Mouse (Mus musculus): ENCODE data around the gene Sh2d1b2. TPM values are rescaled to one million over a fixed set of nuclear protein-coding genes. Genes with fewer than 3 reads are reported as not detected.

Gene Sh2d1b2
- polyA plus RNA-seq, 2 experiments from 2014 or later: not detected

- no peak for ATAC-seq
Observed at GRCm38 (mm10) chr1:170282415-170283129, 50.0 kb downstream of the Sh2d1b2 start.

GRCm38 (mm10) chr1:170292239-170292951 lies 59.8 kb downstream of the Sh2d1b2 start:
- ATAC-seq: no peak

GRCm38 (mm10) chr1:170293257-170293656 lies 60.7 kb downstream of the Sh2d1b2 start:
- ATAC-seq: no peak

GRCm38 (mm10) chr1:170294786-170295570 lies 62.4 kb downstream of the Sh2d1b2 start:
- ATAC-seq: no peak

- ATAC-seq: no peak
Observed at GRCm38 (mm10) chr1:170299496-170299895, 66.9 kb downstream of the Sh2d1b2 start.

- no peak for ATAC-seq
Observed at GRCm38 (mm10) chr1:170301686-170302085, 69.1 kb downstream of the Sh2d1b2 start.

DNA sequence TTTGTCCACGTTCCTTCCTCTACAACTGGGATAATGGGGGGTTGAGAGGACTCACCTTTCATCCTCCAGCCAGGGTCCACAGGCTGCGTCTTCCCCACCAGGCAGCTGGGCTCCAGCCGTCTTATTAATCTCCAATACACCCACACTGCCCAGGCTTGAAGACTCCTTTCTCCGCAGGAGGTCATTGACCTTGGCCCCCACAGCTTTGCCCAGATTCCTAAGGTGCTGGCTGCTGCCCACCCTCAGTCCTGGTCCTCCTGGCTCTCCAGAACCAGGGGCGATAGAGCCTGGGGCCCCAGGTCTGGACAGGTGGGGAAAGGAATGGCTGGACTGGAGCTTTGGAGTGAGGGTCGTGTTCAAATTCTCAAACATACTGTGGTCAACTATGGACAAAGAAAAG lies 69.9 kb downstream of the Sh2d1b2 start:
- ATAC-seq: no peak

DNA sequence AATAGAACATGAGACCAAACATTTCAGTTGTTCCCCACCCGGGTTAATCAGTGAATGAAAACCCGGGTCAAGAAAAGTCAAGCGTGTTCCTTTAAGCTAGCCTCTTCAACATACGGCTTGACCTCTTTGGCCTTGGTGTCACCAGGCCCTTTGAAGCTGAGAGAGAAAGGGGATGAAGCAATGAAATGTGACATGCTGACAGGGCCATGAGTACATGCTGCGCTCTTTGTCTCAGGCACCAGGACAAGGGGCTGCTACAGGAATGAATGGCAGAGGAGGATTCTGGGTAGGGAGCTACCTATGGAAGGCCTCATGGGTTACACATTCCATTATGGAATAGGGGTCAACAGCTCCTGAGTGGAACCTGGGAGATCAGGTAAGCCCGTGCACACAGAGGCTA lies 70.6 kb downstream of the Sh2d1b2 start:
- ATAC-seq: no peak

Other genes with a start within 250 kb of the Sh2d1b2 start
- not detected for gene Ddr2, start 122.0 kb upstream of the Sh2d1b2 start, polyA plus RNA-seq (2017; shearing (Covaris generic))
- 10 to 100 TPM; 12.9 to 18.1 TPM for gene Uap1, start 57.8 kb upstream of the Sh2d1b2 start, polyA plus RNA-seq (2017; shearing (Covaris generic))
- 10 to 100 TPM in 1 of 2 experiments, 1 to 10 TPM in 1; 10.0 to 12.1 TPM for gene Uhmk1, start 17.4 kb upstream of the Sh2d1b2 start, polyA plus RNA-seq (2017; shearing (Covaris generic))
- gene Sh2d1b1, start 44.6 kb downstream of the Sh2d1b2 start, polyA plus RNA-seq (2017; shearing (Covaris generic)): not detected
- not detected for gene Gm7694, start 73.6 kb downstream of the Sh2d1b2 start, polyA plus RNA-seq (2017; shearing (Covaris generic))
- not detected for gene Spata46, start 76.1 kb downstream of the Sh2d1b2 start, polyA plus RNA-seq (2017; shearing (Covaris generic))